Mouse (Mus musculus) forebrain, embryonic 12.5 days (tissue): ENCODE measurements at regions not wholly inside any gene's neighbourhood (a gene's known extent, or its start where the extent isn't known, plus 50 kb on each side); places are given as distances from the start of the nearest gene placed in this dataset.

Experiments
- ATAC-seq: fragments of 200-750 bp; cut with Nextera tagmentation; 2 replicates; pipeline ENCODE4 v1.8.0; 2017; ENCODE audit warnings: moderate TSS enrichment; ENCODE audit not compliant: low FRiP score
- H3K27ac ChIP-seq: fragments of 300-500 bp; sonication (generic); 2 replicates; pipeline ENCODE4 v1.5.1; 2016; ENCODE audit warnings: mild to moderate bottlenecking
- H3K27me3 ChIP-seq: fragments of 300-500 bp; sonication (generic); 2 replicates; pipeline ENCODE4 v1.6.1; 2016; ENCODE audit warnings: mild to moderate bottlenecking
- H3K36me3 ChIP-seq: fragments of 300-500 bp; sonication (generic); replicated peaks from 2 replicates; pipeline ENCODE4 v1.6.1; 2016; ENCODE audit warnings: mild to moderate bottlenecking
- H3K4me1 ChIP-seq: fragments of 300-500 bp; sonication (generic); 2 replicates; pipeline ENCODE4 v1.6.1; 2016
- H3K4me2 ChIP-seq: fragments of 300-500 bp; sonication (generic); 2 replicates; pipeline ENCODE4 v1.6.1; 2016; ENCODE audit warnings: mild to moderate bottlenecking, moderate library complexity
- H3K4me3 ChIP-seq: fragments of 300-500 bp; sonication (generic); replicated peaks from 2 replicates; pipeline ENCODE4 v1.5.1; 2016; ENCODE audit warnings: mild to moderate bottlenecking
- H3K9ac ChIP-seq: fragments of 300-500 bp; sonication (generic); 2 replicates; pipeline ENCODE4 v1.6.1; 2016; ENCODE audit warnings: mild to moderate bottlenecking
- H3K9me3 ChIP-seq: fragments of 300-500 bp; sonication (generic); 2 replicates; pipeline ENCODE4 v1.6.1; 2016
- WGBS: fragments of 180-500 bp; shearing (Covaris S2); methylation state at CpG from one replicate; pipeline ENCODE4 v1.1.7; 2016; 5-methylcytosine and 5-hydroxymethylcytosine counted together

DNA sequence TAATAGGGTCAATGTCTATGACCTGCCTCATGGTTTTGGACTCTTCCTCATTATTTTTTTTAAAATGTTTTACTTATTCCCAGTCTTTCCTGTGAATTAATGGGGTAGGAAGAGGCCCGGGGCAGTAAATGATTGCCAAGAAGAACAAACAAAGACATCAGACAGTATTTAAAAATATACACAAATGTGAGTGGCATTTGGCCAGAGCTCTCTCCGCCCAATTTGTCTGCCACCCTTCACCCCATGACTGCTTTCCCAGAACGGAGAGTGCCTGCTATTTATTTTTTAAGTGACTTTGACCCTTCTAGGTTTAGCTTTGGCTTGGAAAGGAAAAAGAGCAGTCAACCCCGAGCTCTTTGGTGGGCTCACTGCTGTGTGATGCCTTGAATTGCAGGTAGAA lies 111.0 kb upstream of the Thumpd2 start:
- no peak overlapping the region for H3K9ac ChIP-seq
- no peak overlapping the region for H3K27ac ChIP-seq
- no peaks in the 10 kb centered on the region for H3K4me1 ChIP-seq
- no peaks in the 10 kb centered on the region for H3K36me3 ChIP-seq
- H3K27me3 ChIP-seq: no peaks in the 10 kb centered on the region
- no peak overlapping the region for H3K4me2 ChIP-seq
- 76% methylated on average over 4 of the region's 4 CpGs for WGBS
- no peak overlapping the region for H3K4me3 ChIP-seq
- ATAC-seq: no peak
- H3K9me3 ChIP-seq: no peaks in the 10 kb centered on the region

- no peak overlapping the region for H3K27ac ChIP-seq
- H3K27me3 ChIP-seq: no peaks in the 10 kb centered on the region
- H3K9me3 ChIP-seq: no peaks in the 10 kb centered on the region
- H3K4me1 ChIP-seq: no peaks in the 10 kb centered on the region
- no peak for ATAC-seq
- no peak overlapping the region for H3K4me2 ChIP-seq
- no peak overlapping the region for H3K4me3 ChIP-seq
- no peaks in the 10 kb centered on the region for H3K36me3 ChIP-seq
- H3K9ac ChIP-seq: no peak overlapping the region
- 85% methylated on average over 3 of the region's 3 CpGs for WGBS
Measured at GRCm38 (mm10) chr17:81172943-81173342, 108.1 kb upstream of the Thumpd2 start.

DNA sequence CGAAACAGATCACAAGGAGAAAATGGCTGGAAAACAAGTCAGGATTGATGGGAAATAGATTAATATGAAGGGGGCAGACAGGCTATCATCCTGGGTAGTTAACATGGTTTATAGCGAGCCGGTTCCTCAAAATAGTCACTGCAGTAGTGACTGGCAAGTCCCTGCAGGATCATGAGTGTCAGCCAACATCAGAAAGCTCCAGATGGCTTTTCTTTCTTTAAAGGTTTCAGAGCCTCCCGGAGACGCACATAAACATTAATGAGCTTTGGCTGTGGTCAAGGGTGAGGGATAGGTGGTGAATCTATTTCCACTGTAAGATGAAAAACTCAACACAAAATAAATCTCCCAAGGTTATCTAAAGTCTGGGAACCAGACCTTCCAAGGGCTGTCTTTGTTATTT lies 104.2 kb upstream of the Thumpd2 start:
- Histone ChIP-seq H3K4me2 (no peak overlapping the region), H3K4me3 (no peak overlapping the region), H3K9ac (no peak overlapping the region), H3K9me3 (no peaks in the 10 kb centered on the region), H3K27ac (no peak overlapping the region), H3K27me3 (no peaks in the 10 kb centered on the region), H3K4me1 (no peaks in the 10 kb centered on the region), H3K36me3 (no peaks in the 10 kb centered on the region)
- ATAC-seq: no peak
- 90% methylated on average over 5 of the region's 5 CpGs for WGBS

- Histone ChIP-seq H3K36me3 (no peaks in the 10 kb centered on the region), H3K4me2 (no peak overlapping the region), H3K4me3 (no peak overlapping the region), H3K9ac (no peak overlapping the region), H3K9me3 (no peaks in the 10 kb centered on the region), H3K4me1 (no peaks in the 10 kb centered on the region), H3K27ac (no peak overlapping the region), H3K27me3 (no peaks in the 10 kb centered on the region)
- no peak for ATAC-seq
- WGBS: 89% methylated on average over 4 of the region's 4 CpGs
Measured at GRCm38 (mm10) chr17:81150730-81151129, 85.8 kb upstream of the Thumpd2 start.

DNA sequence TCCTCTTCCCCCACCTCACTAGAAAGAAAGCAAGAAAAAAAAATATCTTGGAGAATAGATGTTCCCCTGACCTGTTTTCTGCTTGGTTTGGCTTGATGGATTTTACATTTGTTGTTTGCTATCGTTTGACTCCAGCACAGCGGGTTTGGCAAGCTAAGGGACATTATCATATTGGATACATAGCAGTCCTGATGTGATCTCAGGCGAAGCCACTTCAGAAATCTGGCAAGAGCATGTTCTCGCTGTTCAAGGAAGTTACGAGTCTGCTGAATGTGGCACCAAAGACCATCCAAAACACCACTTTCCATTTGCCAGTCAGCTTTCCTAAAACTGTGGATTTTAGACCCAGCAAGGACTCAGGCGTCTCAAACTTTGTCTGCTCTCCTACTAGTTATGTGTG lies 69.8 kb upstream of the Thumpd2 start:
- Histone ChIP-seq H3K36me3 (no peaks in the 10 kb centered on the region), H3K27ac (no peak overlapping the region), H3K4me1 (no peaks in the 10 kb centered on the region), H3K4me2 (no peak overlapping the region), H3K4me3 (no peak overlapping the region), H3K27me3 (no peaks in the 10 kb centered on the region), H3K9ac (no peak overlapping the region), H3K9me3 (no peaks in the 10 kb centered on the region)
- WGBS: 85% methylated on average over 6 of the region's 6 CpGs
- ATAC-seq: no peak

GRCm38 (mm10) chr17:81133227-81133626 lies 68.3 kb upstream of the Thumpd2 start:
- Histone ChIP-seq H3K9ac (no peak overlapping the region), H3K27ac (no peak overlapping the region), H3K9me3 (no peaks in the 10 kb centered on the region), H3K4me2 (no peak overlapping the region), H3K4me1 (no peaks in the 10 kb centered on the region), H3K36me3 (no peaks in the 10 kb centered on the region), H3K27me3 (no peaks in the 10 kb centered on the region), H3K4me3 (no peak overlapping the region)
- ATAC-seq: no peak
- 70% methylated on average over 4 of the region's 4 CpGs for WGBS
